Mouse (Mus musculus) heart, postnatal 0 days (tissue): Measurements from ENCODE around the gene Ptbp1.

Experiments used
- CTCF ChIP-seq: IDR thresholded peaks from 2 replicates; pipeline ENCODE4 v1.5.1; 2016; ENCODE audit warnings: antibody characterized with exemption, control low read depth, low read depth
- EP300 ChIP-seq: IDR thresholded peaks from 2 replicates; pipeline ENCODE4 v1.6.1; 2016; ENCODE audit warnings: antibody characterized with exemption, low read depth

DNA sequence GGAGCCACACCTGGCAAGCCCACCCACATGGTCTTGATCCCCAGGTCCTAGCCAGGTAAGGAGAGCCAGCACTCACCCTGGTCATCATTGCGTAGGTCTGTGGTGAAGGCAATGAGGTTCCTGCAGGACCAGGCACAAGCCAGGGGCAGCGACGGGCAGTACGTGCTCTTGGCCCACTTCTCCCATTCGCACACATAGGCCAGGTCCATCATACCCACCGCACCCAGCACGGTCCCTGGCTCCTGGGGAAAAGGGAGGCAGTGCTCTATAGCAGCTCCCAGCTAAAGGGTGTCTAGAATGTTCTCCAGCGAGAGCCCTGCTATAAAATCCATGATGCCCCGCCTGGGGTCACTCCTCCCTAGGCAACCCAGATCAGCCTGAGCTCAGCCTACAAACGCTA, 53.2 kb downstream of the Ptbp1 start:
- TF ChIP-seq CTCF = no peak
- no peak for TF ChIP-seq EP300
